Mouse (Mus musculus): ENCODE results near the gene Dock9. TPM values are rescaled to one million over a fixed set of nuclear protein-coding genes. Genes with fewer than 3 reads are reported as not detected.

Gene Dock9
- total and polyA plus RNA-seq, 3 experiments: 19.8 to 25.7 (median 24.0) TPM

GRCm38 (mm10) chr14:121556401-121557315 is 241.0 kb downstream of the Dock9 start:
- Histone ChIP-seq H3K27me3 (ENCODE audit: control insufficient read depth, insufficient read depth, low read length) (no peaks in the 10 kb centered on the region), H3K4me3 (no peak overlapping the region), H3K79me2 (replicated peaks; ENCODE audit: control insufficient read depth, insufficient read depth, low read length) (no peaks in the 10 kb centered on the region; the same call in 1 of the 2 replicates), H3K27ac (no peak overlapping the region), H3K9ac (ENCODE audit: low read depth, low read length) (no peak overlapping the region), H3K36me3 (ENCODE audit: control insufficient read depth, insufficient read depth, low read length) (no peaks in the 10 kb centered on the region), H3K4me1 (ENCODE audit: control insufficient read depth, insufficient read depth, low read length) (no peaks in the 10 kb centered on the region)
- intact Hi-C loops (cut with DNase I): no loop called here
- 90% methylated on average over 21 of the region's 21 CpGs for WGBS
- DNase-seq: no peak
- TF ChIP-seq EP300 (IDR thresholded peaks at IDR 0.05; ENCODE audit: insufficient read depth, low read depth, low read length): no peak
- no peak for TF ChIP-seq CTCF (IDR thresholded peaks at IDR 0.05)
- no peak for TF ChIP-seq POLR2A (IDR thresholded peaks at IDR 0.05; ENCODE audit: insufficient read depth, low read depth, low read length)

GRCm38 (mm10) chr14:121553785-121554184 is 243.9 kb downstream of the Dock9 start:
- intact Hi-C loops (cut with DNase I): no loop called here
- no peak overlapping the region for H3K4me3 ChIP-seq
- TF ChIP-seq POLR2A (IDR thresholded peaks at IDR 0.05; ENCODE audit: insufficient read depth, low read depth, low read length): no peak
- no peak for TF ChIP-seq EP300 (IDR thresholded peaks at IDR 0.05; ENCODE audit: insufficient read depth, low read depth, low read length)
- TF ChIP-seq CTCF (IDR thresholded peaks at IDR 0.05): no peak
- H3K27me3 ChIP-seq (ENCODE audit: control insufficient read depth, insufficient read depth, low read length): no peaks in the 10 kb centered on the region
- no peaks in the 10 kb centered on the region for H3K79me2 ChIP-seq (replicated peaks; ENCODE audit: control insufficient read depth, insufficient read depth, low read length)
- no peak for DNase-seq
- H3K27ac ChIP-seq: no peak overlapping the region
- no peaks in the 10 kb centered on the region for H3K36me3 ChIP-seq (ENCODE audit: control insufficient read depth, insufficient read depth, low read length)
- H3K4me1 ChIP-seq (ENCODE audit: control insufficient read depth, insufficient read depth, low read length): no peaks in the 10 kb centered on the region
- no peak overlapping the region for H3K9ac ChIP-seq (ENCODE audit: low read depth, low read length)

- H3K36me3 ChIP-seq (ENCODE audit: control insufficient read depth, insufficient read depth, low read length): no peaks in the 10 kb centered on the region
- H3K9ac ChIP-seq (ENCODE audit: low read depth, low read length): no peak overlapping the region
- H3K4me1 ChIP-seq (ENCODE audit: control insufficient read depth, insufficient read depth, low read length): no peaks in the 10 kb centered on the region
- TF ChIP-seq EP300 (IDR thresholded peaks at IDR 0.05; ENCODE audit: insufficient read depth, low read depth, low read length) (no peak), CTCF (IDR thresholded peaks at IDR 0.05) (no peak), POLR2A (IDR thresholded peaks at IDR 0.05; ENCODE audit: insufficient read depth, low read depth, low read length) (no peak)
- DNase-seq: no peak
- WGBS: 85% methylated on average over 5 of the region's 5 CpGs
- H3K27ac ChIP-seq: no peak overlapping the region
- H3K27me3 ChIP-seq (ENCODE audit: control insufficient read depth, insufficient read depth, low read length): no peaks in the 10 kb centered on the region
- intact Hi-C loops (cut with DNase I): no loop called here
- no peak overlapping the region for H3K4me3 ChIP-seq
- no peaks in the 10 kb centered on the region for H3K79me2 ChIP-seq (replicated peaks; ENCODE audit: control insufficient read depth, insufficient read depth, low read length)
Measured at GRCm38 (mm10) chr14:121552586-121552985, 245.1 kb downstream of the Dock9 start.

DNA sequence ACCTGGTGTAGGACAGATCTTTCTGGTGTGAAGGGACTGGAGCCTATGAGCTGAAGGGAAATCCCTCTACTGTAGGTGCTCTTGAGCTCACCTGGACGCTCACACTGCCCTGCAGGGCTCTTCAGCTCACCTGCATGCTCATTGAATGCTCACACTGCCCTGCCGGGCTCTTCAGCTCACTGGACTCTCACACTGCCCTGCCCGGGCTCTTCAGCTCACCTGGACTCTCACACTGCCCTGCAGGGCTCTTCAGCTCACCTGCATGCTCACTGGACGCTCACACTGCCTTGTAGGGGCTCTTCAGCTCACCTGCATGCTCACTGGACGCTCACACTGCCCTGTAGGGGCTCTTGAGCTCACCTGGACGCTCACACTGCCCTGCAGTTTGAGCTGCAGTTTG is 247.8 kb downstream of the Dock9 start:
- no peaks in the 10 kb centered on the region for H3K36me3 ChIP-seq (ENCODE audit: control insufficient read depth, insufficient read depth, low read length)
- no peak for TF ChIP-seq POLR2A (IDR thresholded peaks at IDR 0.05; ENCODE audit: insufficient read depth, low read depth, low read length)
- no peak for TF ChIP-seq CTCF (IDR thresholded peaks at IDR 0.05)
- no peak for TF ChIP-seq EP300 (IDR thresholded peaks at IDR 0.05; ENCODE audit: insufficient read depth, low read depth, low read length)
- WGBS: 90% methylated on average over 6 of the region's 6 CpGs
- no peak overlapping the region for H3K9ac ChIP-seq (ENCODE audit: low read depth, low read length)
- H3K4me3 ChIP-seq: no peak overlapping the region
- intact Hi-C loops (cut with DNase I): no loop called here
- no peaks in the 10 kb centered on the region for H3K27me3 ChIP-seq (ENCODE audit: control insufficient read depth, insufficient read depth, low read length)
- DNase-seq: no peak
- no peaks in the 10 kb centered on the region for H3K79me2 ChIP-seq (replicated peaks; ENCODE audit: control insufficient read depth, insufficient read depth, low read length)
- no peaks in the 10 kb centered on the region for H3K4me1 ChIP-seq (ENCODE audit: control insufficient read depth, insufficient read depth, low read length)
- no peak overlapping the region for H3K27ac ChIP-seq

- 51% methylated on average over 7 of the region's 7 CpGs for WGBS
- no peak overlapping the region for H3K27ac ChIP-seq
- TF ChIP-seq EP300 (IDR thresholded peaks at IDR 0.05; ENCODE audit: insufficient read depth, low read depth, low read length) (no peak), CTCF (IDR thresholded peaks at IDR 0.05) (no peak), POLR2A (IDR thresholded peaks at IDR 0.05; ENCODE audit: insufficient read depth, low read depth, low read length) (no peak)
Measured at GRCm38 (mm10) chr14:121547745-121548144, 249.9 kb downstream of the Dock9 start.

DNA sequence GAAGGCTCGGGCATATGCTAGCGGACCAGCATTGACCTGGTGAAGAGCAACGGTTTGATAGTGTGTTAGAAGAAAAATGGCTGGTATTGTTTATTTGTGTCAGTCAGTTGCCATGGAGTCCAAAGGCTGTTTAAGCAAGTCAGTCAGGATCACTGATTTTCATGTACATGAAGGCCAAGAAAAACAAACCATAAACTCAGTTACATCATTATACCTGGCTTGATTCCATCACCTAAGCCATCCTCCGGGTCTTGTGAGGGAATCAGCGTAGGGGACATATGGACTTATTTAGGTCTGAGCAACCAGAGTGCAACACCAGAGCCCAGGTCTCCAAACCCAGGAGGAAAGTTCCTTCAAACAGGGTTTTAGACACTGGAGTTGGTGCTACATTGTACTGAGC is 251.0 kb downstream of the Dock9 start:
- Histone ChIP-seq H3K79me2 (replicated peaks; ENCODE audit: control insufficient read depth, insufficient read depth, low read length) (no peaks in the 10 kb centered on the region), H3K27ac (no peak overlapping the region), H3K9ac (ENCODE audit: low read depth, low read length) (no peak overlapping the region), H3K36me3 (ENCODE audit: control insufficient read depth, insufficient read depth, low read length) (no peaks in the 10 kb centered on the region), H3K4me3 (no peak overlapping the region), H3K4me1 (ENCODE audit: control insufficient read depth, insufficient read depth, low read length) (no peaks in the 10 kb centered on the region), H3K27me3 (ENCODE audit: control insufficient read depth, insufficient read depth, low read length) (no peaks in the 10 kb centered on the region)
- no peak for TF ChIP-seq POLR2A (IDR thresholded peaks at IDR 0.05; ENCODE audit: insufficient read depth, low read depth, low read length)
- no peak for TF ChIP-seq CTCF (IDR thresholded peaks at IDR 0.05)
- no peak for TF ChIP-seq EP300 (IDR thresholded peaks at IDR 0.05; ENCODE audit: insufficient read depth, low read depth, low read length)
- WGBS: 62% methylated on average over 5 of the region's 5 CpGs
- intact Hi-C loops (cut with DNase I): no loop called here
- DNase-seq: no peak

More at GRCm38 (mm10) chr14:121547745-121548144, 249.9 kb downstream of the Dock9 start:
- H3K9ac ChIP-seq (ENCODE audit: low read depth, low read length): no peak overlapping the region
- no peak for DNase-seq
- no peaks in the 10 kb centered on the region for H3K79me2 ChIP-seq (replicated peaks; ENCODE audit: control insufficient read depth, insufficient read depth, low read length)
- H3K4me3 ChIP-seq: no peak overlapping the region
- no peaks in the 10 kb centered on the region for H3K36me3 ChIP-seq (ENCODE audit: control insufficient read depth, insufficient read depth, low read length)
- H3K27me3 ChIP-seq (ENCODE audit: control insufficient read depth, insufficient read depth, low read length): no peaks in the 10 kb centered on the region
- intact Hi-C loops (cut with DNase I): no loop called here
- no peaks in the 10 kb centered on the region for H3K4me1 ChIP-seq (ENCODE audit: control insufficient read depth, insufficient read depth, low read length)
